Mouse (Mus musculus): Measurements from ENCODE around the gene Plgrkt.

DNA sequence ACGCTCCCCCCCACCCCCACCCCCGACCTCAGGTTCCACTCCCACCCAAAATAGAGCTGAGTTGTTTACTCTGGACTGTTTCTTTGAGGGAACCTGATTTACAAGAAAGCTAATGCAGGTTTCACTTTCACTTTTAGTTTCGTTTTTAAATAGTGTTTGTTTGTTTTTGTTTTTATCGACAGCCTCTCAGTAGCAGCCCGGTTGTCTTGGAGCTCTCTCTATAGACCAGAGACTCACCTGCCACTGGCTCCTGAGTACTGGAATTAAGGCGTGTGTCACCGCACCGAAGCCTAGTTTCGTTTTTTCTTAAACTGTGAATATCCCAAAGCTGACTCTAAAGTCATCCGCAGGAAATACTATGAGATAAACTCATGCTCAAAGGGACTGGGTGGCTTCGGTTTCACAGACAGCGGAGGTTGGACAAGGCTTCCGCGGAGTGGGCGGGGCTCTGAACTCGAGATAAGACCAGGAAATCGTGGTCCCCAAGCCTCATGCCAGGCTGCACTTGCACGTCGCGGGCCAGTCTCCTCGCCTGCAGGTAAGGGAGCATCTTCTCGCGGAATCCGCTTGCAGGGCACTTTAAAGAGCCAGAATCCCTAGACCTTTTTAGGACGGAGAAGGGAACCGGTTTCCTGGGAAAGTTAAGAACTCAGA lies at the start of gene Plgrkt, which contains the start of gene Cd274:
- TF ChIP-seq CTCF (IDR thresholded peaks at IDR 0.05; ENCODE audit: borderline replicate concordance, insufficient read depth, low read length) (no peak), POLR2A (IDR thresholded peaks at IDR 0.05; ENCODE audit: low read depth, low read length) (peak; percentile 63)
